Mouse (Mus musculus): ENCODE measurements around the gene Ifit1bl1. TPM values are rescaled to one million over a fixed set of nuclear protein-coding genes. Genes with fewer than 3 reads are reported as not detected.
A peak's percentile ranks its signal among the peaks of the same experiment; 100 is the strongest.
"Not testable (repeated sequence)": the region's sequence is repeated elsewhere in the genome, so short reads cannot be mapped to it uniquely, and the experiment has no call there.

Gene Ifit1bl1
- total RNA-seq, 2 experiments from 2014 or later, result 0.12 to 0.16 TPM

- no peak for DNase-seq
- intact Hi-C loops (cut with DNase I; ENCODE audit: low total_unique reads), result no loop called here
Observed at GRCm38 (mm10) chr19:34596811-34597210, 4.9 kb downstream of the Ifit1bl1 start.

- DNase-seq; intact Hi-C loops (cut with DNase I; ENCODE audit: low total_unique reads): not testable (repeated sequence)
Observed at GRCm38 (mm10) chr19:34594523-34594922, 7.2 kb downstream of the Ifit1bl1 start.

GRCm38 (mm10) chr19:34593456-34593855 lies 8.3 kb downstream of the Ifit1bl1 start:
- no peak for DNase-seq
- intact Hi-C loops (cut with DNase I; ENCODE audit: low total_unique reads), result no loop called here

- DNase-seq, result no peak
- intact Hi-C loops (cut with DNase I; ENCODE audit: low total_unique reads), result no loop called here
Observed at GRCm38 (mm10) chr19:34588959-34589358, 12.8 kb downstream of the Ifit1bl1 start.

- DNase-seq; intact Hi-C loops (cut with DNase I; ENCODE audit: low total_unique reads): not testable (repeated sequence)
Observed at GRCm38 (mm10) chr19:34587898-34588692, 13.7 kb downstream of the Ifit1bl1 start.

- intact Hi-C loops (cut with DNase I; ENCODE audit: low total_unique reads); DNase-seq: not testable (repeated sequence)
Observed at GRCm38 (mm10) chr19:34585740-34586458, 15.9 kb downstream of the Ifit1bl1 start.

- DNase-seq; intact Hi-C loops (cut with DNase I; ENCODE audit: low total_unique reads): not testable (repeated sequence)
Observed at GRCm38 (mm10) chr19:34583126-34583766, 18.5 kb downstream of the Ifit1bl1 start, which contains the start of gene Ifit3. TSS of gene Ifit3 (plus strand) at chr19:34583531.

- intact Hi-C loops (cut with DNase I; ENCODE audit: low total_unique reads); DNase-seq: not testable (repeated sequence)
Observed at GRCm38 (mm10) chr19:34582696-34583095, 19.1 kb downstream of the Ifit1bl1 start.

GRCm38 (mm10) chr19:34577121-34577520 lies 24.6 kb downstream of the Ifit1bl1 start:
- intact Hi-C loops (cut with DNase I; ENCODE audit: low total_unique reads), result no loop called here
- no peak for DNase-seq

GRCm38 (mm10) chr19:34573650-34574049 lies 28.1 kb downstream of the Ifit1bl1 start:
- DNase-seq, result no peak
- intact Hi-C loops (cut with DNase I; ENCODE audit: low total_unique reads), result no loop called here

- intact Hi-C loops (cut with DNase I; ENCODE audit: low total_unique reads), result no loop called here
Observed at GRCm38 (mm10) chr19:34571080-34571479, 30.7 kb downstream of the Ifit1bl1 start.

GRCm38 (mm10) chr19:34569896-34570476 lies 31.8 kb downstream of the Ifit1bl1 start:
- no peak for DNase-seq
- intact Hi-C loops (cut with DNase I; ENCODE audit: low total_unique reads), result no loop called here

More at GRCm38 (mm10) chr19:34571080-34571479, 30.7 kb downstream of the Ifit1bl1 start:
- DNase-seq, result no peak

- intact Hi-C loops (cut with DNase I; ENCODE audit: low total_unique reads), result no loop called here
- no peak for DNase-seq
Observed at GRCm38 (mm10) chr19:34568988-34569895, 32.5 kb downstream of the Ifit1bl1 start.

- no peak for DNase-seq
- intact Hi-C loops (cut with DNase I; ENCODE audit: low total_unique reads), result no loop called here
Observed at GRCm38 (mm10) chr19:34566178-34566784, 35.5 kb downstream of the Ifit1bl1 start.

GRCm38 (mm10) chr19:34562556-34562955 lies 39.2 kb downstream of the Ifit1bl1 start:
- DNase-seq, result no peak
- intact Hi-C loops (cut with DNase I; ENCODE audit: low total_unique reads), result no loop called here

- peak; percentile 44 for DNase-seq
- intact Hi-C loops (cut with DNase I; ENCODE audit: low total_unique reads), result no loop called here
Observed at GRCm38 (mm10) chr19:34556621-34557020, 45.1 kb downstream of the Ifit1bl1 start.

GRCm38 (mm10) chr19:34554061-34554460 lies 47.7 kb downstream of the Ifit1bl1 start:
- intact Hi-C loops (cut with DNase I; ENCODE audit: low total_unique reads), result no loop called here
- DNase-seq, result no peak

GRCm38 (mm10) chr19:34553522-34553921 lies 48.2 kb downstream of the Ifit1bl1 start:
- DNase-seq, result no peak
- intact Hi-C loops (cut with DNase I; ENCODE audit: low total_unique reads), result no loop called here
